Mouse (Mus musculus) embryo, embryonic 9.5 days (tissue): ENCODE results near the gene Lypd6b.

Source experiments
- DNase-seq: peaks from one replicate; pipeline ENCODE4 v3.0.0-alpha.2; 2017; ENCODE audit errors: extremely low spot score

The Lypd6b gene

GRCm38 (mm10) chr2:49787376-49788050, at the start of gene Lypd6b:
Gene Lypd6b (plus strand): TSS chr2:49787688.
- DNase-seq: peak; percentile 34

- no peak for DNase-seq
Observed at GRCm38 (mm10) chr2:49739046-49739445, 48.4 kb upstream of the Lypd6b start.

- no peak for DNase-seq
Observed at GRCm38 (mm10) chr2:49741026-49741425, 46.5 kb upstream of the Lypd6b start.

DNA sequence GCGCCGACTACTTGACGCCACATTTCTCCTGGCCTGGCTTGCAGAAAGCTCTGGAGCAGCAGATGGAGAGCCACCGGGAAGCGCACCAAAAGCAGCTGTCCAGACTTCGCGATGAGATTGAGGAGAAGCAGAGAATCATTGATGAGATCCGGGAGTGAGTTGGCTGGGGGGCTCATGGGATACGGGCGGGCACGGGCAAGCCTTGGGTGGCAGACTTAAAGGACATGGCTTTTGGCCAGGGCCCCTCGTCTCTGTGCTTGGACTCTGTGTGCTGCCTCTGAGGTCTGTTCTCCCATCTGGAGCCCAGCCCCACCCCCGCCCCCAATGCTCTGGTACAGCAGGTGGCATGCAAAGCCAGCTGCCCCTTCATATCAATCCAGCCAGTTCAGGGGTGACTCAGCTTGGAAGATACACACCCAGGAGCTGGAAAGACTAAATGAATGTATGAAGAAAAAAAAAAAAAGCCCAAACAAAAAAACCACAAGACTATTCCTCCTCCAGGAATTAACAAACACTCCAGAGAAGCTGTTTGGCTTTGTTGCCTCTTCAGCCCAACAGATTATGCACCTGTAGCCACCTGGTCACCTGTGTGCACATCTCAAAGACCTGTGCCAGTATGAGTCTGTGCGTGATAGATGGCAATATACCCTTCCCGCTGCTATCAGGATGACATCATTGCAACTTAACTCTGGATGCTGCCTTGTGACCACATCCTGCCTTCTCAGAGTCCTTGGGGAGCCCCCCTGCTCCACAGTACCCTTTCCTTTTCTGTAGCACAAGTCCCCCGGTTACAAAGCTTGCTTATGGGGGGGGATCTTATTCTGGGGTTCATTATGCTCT, 45.4 kb upstream of the Lypd6b start:
- no peak for DNase-seq

GRCm38 (mm10) chr2:49742919-49743318, 44.6 kb upstream of the Lypd6b start:
- no peak for DNase-seq

GRCm38 (mm10) chr2:49743775-49744174, 43.7 kb upstream of the Lypd6b start:
- DNase-seq: no peak

GRCm38 (mm10) chr2:49744251-49745093, 43.0 kb upstream of the Lypd6b start:
- no peak for DNase-seq

DNA sequence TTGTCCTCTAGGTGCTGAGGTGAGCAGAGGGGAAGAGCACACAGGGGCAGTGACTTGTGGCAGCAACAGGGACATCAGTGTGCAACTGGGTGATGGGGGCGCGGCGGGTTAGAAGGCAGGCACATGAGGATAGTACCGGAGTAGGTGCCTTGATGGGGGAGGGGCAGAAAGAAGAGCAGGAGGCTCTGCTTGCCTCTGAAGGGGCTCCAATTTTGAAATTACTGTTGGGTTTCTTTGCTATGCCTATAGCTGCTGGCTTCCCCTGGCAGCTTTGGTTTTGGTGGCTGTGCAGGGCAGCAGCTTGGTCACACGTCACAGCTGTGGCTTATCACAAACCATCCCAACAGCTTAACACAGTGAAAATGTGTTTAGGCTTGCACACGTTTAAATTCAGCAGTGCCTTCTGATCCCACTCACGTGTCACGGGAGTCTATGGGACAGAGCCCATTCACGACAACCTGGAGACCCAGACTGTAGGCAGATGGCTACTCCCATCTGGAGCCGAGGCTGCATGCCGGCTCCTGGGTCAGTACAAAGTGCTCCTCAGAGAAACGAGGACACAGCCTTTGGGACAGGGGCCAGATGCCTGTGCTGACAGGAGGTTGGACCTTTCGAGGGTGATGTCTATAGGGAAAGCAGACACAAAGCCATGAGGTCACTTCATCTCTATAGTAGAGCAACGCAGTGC, 42.2 kb upstream of the Lypd6b start:
- DNase-seq: no peak

GRCm38 (mm10) chr2:49746947-49747346, 40.5 kb upstream of the Lypd6b start:
- no peak for DNase-seq

GRCm38 (mm10) chr2:49747670-49748069, 39.8 kb upstream of the Lypd6b start:
- DNase-seq: no peak

DNA sequence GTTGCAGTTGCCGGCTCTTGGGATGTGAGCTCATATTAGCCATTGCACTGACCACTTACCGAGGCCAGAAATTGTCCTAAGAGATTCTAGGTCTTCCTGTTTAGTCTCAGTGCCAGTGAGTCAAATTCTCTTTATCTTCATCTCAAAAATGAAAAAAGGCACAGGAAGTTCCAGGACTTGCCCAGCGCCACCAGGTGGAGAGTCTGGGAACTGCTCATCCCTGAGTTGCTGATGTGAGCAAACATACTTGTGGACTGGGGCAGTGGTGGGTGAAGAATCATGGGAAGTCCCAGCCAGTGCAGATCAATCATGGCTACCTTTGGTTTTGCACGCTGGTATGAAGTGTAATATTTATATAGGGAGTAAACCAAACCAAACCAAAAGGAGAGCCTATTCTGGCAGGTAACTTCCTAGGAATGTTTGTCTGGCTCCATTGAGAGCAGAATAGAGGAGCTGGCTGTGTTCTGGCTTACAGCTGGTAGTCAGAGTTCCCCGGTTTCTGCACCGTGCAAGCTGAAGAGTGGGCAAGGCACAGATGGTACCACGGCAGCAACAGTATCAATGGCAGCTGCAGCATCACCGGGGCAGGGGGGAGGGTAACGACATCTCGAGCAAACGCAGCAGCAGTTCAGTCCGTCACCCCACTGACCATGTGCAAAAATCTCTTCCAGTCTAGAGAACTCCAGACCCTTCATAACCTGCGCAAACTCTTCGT, 38.7 kb upstream of the Lypd6b start:
- peak; percentile 24 for DNase-seq

DNA sequence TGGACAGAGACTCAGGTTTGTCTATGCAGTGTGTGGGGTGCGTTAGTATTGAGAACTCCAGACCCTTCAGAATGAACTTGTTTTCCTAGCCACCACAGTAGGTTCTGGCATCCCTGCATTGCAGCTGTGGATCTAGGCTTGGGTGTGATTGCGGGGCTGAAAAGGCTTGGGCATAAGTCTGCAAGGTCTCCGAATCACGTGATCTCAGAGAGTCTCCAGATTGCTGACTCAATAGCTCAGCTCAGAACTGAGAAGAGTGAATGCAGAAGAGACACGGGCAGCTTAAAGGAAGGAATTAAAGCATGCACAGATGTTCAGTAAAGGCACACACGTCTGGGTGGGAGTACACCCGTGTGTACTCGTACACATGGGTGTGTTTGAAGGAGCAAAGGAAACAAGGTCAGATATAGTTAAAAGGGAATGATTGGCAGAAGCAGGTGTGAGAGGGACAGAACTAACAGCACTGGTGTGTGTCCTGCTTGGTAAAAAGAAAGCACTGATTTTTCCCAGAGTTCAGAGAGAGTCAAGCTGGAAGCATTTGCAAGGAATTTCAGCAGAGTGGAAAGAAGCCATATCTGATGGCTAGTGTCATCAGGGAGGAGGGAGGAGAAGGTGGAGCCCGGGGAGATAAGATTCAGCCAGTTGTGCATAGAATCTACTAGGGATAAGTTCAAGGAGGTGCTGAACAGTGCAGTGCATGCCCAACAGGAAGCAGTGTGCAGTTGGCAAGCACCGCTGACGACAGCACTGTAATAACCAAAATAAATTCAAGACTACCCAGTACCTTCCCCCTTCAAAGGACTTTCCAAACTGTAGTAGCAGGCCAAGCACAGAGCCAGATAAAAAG, 37.5 kb upstream of the Lypd6b start:
- DNase-seq: no peak

GRCm38 (mm10) chr2:49751544-49752210, 35.8 kb upstream of the Lypd6b start:
- no peak for DNase-seq

- no peak for DNase-seq
Observed at GRCm38 (mm10) chr2:49752211-49752607, 35.3 kb upstream of the Lypd6b start.

- no peak for DNase-seq
Observed at GRCm38 (mm10) chr2:49753062-49753461, 34.4 kb upstream of the Lypd6b start.

- peak; percentile 33 for DNase-seq
Observed at GRCm38 (mm10) chr2:49755054-49755453, 32.4 kb upstream of the Lypd6b start.

GRCm38 (mm10) chr2:49757616-49758015, 29.9 kb upstream of the Lypd6b start:
- DNase-seq: no peak

- peak; percentile 73 for DNase-seq
Observed at GRCm38 (mm10) chr2:49764331-49764946, 23.0 kb upstream of the Lypd6b start.

GRCm38 (mm10) chr2:49768916-49769315, 18.6 kb upstream of the Lypd6b start:
- DNase-seq: no peak
